Mouse (Mus musculus) intestine, postnatal 0 days (tissue): ENCODE data around the gene Rai1. TPM values are rescaled to one million over a fixed set of nuclear protein-coding genes. Genes with fewer than 3 reads are reported as not detected.

Source experiments
- ATAC-seq: fragments of 200-750 bp; cut with Nextera tagmentation; 2 replicates; pipeline ENCODE4 v1.8.0; 2017; ENCODE audit warnings: mild to moderate bottlenecking, moderate TSS enrichment, moderate library complexity
- H3K27ac ChIP-seq: fragments of 300-500 bp; sonication (generic); 2 replicates; pipeline ENCODE4 v1.5.1; 2014; ENCODE audit warnings: mild to moderate bottlenecking, low read depth, low read length, moderate library complexity
- H3K27me3 ChIP-seq: fragments of 300-500 bp; sonication (generic); replicated peaks from 2 replicates; pipeline ENCODE4 v1.6.1; 2014; ENCODE audit warnings: low read length, mixed read lengths; ENCODE audit not compliant: control insufficient read depth, insufficient read depth
- H3K36me3 ChIP-seq: fragments of 300-500 bp; sonication (generic); 2 replicates; pipeline ENCODE4 v1.6.1; 2014; ENCODE audit warnings: mild to moderate bottlenecking, moderate library complexity; ENCODE audit not compliant: control insufficient read depth, insufficient read depth
- H3K4me1 ChIP-seq: fragments of 300-500 bp; sonication (generic); replicated peaks from 2 replicates; pipeline ENCODE4 v1.6.1; 2014; ENCODE audit warnings: antibody characterized with exemption, low read length, mixed read lengths; ENCODE audit not compliant: control insufficient read depth, insufficient read depth
- H3K4me2 ChIP-seq: fragments of 300-500 bp; sonication (generic); replicated peaks from 2 replicates; pipeline ENCODE4 v1.6.1; 2014; ENCODE audit warnings: low read depth, mild to moderate bottlenecking, moderate library complexity
- H3K4me3 ChIP-seq: fragments of 300-500 bp; sonication (generic); 2 replicates; pipeline ENCODE4 v1.5.1; 2014; ENCODE audit warnings: low read depth, low read length
- H3K9ac ChIP-seq: fragments of 300-500 bp; sonication (generic); 2 replicates; pipeline ENCODE4 v1.6.1; 2014; ENCODE audit warnings: mild to moderate bottlenecking, low read depth, low read length
- H3K9me3 ChIP-seq: fragments of 300-500 bp; sonication (generic); 2 replicates; pipeline ENCODE4 v1.6.1; 2016; ENCODE audit warnings: mixed run types; ENCODE audit not compliant: control insufficient read depth
- CTCF ChIP-seq: sonication (generic); IDR thresholded peaks from 2 replicates; pipeline ENCODE4 v1.5.1; 2016; ENCODE audit warnings: low read depth, mild to moderate bottlenecking, control low read depth, antibody characterized with exemption, moderate library complexity
- WGBS: fragments of 180-500 bp; shearing (Covaris S2); extraction: QIAGEN DNeasy Blood & Tissue Kit; methylation state at CpG from one replicate; pipeline ENCODE4 v1.1.7; 2014; 5-methylcytosine and 5-hydroxymethylcytosine counted together
- polyA plus RNA-seq: library from polyadenylated mRNA; unstranded; fragments of >200 nt; fragmentation: Nextera tagmentation; extraction: Ambion mirVana; gene quantifications from 2 replicates; pipeline ENCODE4 v1.2.1, GENCODE M21; 2015

The Rai1 gene
- polyA plus RNA-seq, 1 experiment from 2014 or later = 10.1 TPM

DNA sequence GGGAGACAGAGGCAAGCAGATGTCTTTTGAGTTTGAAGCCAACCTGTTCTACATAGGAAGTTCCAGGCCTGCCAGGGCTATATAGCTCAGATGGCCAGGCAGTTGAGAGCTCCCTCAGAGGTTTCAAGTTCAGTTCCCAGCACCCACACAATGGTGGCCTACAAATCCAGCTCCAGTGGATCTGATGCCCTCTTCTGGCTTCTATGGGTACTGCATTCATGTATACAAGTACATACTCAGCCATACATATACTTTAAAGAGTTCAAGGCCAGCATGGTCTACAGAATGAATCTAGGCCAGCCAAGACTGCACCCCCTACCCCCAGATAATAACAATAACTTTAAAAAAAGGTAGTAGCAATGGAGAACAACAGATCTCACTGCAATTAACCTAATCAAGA, 90.3 kb downstream of the Rai1 start:
- no peak overlapping the region for H3K27ac ChIP-seq
- no peak overlapping the region for H3K9ac ChIP-seq
- H3K9me3 ChIP-seq = peaks cover 4% of the 10 kb centered on the region; the same call in 1 of the 2 replicates
- no peak for ATAC-seq
- 0 out of 2 replicates have a peak, but pooled peaks cover 2% of the 10 kb centered on the region for H3K4me1 ChIP-seq
- H3K4me3 ChIP-seq = no peak overlapping the region
- peaks cover 67% of the 10 kb centered on the region for H3K36me3 ChIP-seq
- H3K27me3 ChIP-seq = no peaks in the 10 kb centered on the region
- TF ChIP-seq CTCF = peak; percentile 72
- no peak overlapping the region for H3K4me2 ChIP-seq

DNA sequence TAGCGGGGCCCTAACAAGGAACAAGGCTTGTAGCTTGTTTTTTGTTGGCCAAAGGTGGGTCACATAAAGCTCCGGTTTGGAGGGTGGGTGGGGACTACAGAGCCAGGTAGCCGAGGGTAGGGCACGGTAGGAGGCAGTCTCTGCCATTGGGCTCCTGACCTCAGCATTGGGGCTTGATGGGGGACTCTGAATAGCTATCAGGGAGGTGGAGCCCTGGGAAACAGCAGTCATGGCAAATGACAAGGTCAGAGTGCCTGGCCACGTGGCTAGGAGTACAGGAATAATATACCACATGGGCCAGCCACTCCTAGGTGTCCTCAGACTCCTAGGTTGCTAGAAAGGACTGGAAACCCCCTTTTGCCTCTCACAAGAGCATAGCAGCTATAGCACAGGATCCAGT, 91.5 kb downstream of the Rai1 start:
- TF ChIP-seq CTCF = 0 out of 2 replicates have a peak, but pooled peaks have one; percentile 9
- H3K9ac ChIP-seq = no peak overlapping the region
- peak; percentile 33; the same call in 1 of the 2 replicates for ATAC-seq
- 43% methylated on average over 5 of the region's 5 CpGs for WGBS
- H3K4me3 ChIP-seq = no peak overlapping the region
- H3K4me2 ChIP-seq = no peak overlapping the region
- peaks cover 4% of the 10 kb centered on the region; the same call in 1 of the 2 replicates for H3K9me3 ChIP-seq
- 0 out of 2 replicates have a peak, but pooled peaks cover 2% of the 10 kb centered on the region for H3K4me1 ChIP-seq
- H3K27ac ChIP-seq = peak overlapping the region; percentile 46
- H3K36me3 ChIP-seq = peaks cover 67% of the 10 kb centered on the region
- no peaks in the 10 kb centered on the region for H3K27me3 ChIP-seq

DNA sequence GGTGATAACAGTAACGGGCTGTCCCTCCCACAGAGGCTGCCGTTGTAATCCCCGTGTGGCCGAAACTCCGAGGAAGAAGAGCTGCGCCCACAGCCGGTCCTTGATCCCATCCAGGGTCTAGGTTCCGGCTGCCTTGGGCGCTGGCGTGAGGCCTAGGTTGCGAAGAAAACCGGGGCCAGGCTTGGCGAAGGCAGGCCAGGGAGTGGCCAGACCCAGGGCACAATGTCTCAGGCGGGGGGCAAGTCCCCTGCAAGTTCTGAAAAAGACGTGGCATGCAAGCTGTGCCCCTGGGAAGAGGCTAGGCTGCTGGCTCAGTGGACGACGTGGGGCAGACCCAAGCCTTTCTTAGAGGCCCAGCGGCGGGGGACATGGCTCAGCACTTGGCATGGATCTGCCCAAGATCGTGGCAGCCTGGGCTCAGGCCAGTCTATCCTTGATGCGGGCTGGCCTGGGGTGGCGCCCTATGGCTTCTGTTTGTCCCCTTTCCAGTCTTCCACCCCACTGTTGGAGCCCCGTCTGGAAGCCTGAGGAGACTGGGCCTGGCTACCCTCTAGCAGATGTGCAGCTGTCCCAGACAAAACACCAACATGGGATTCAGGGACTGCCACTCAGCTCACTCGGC, 93.3 kb downstream of the Rai1 start:
- H3K4me2 ChIP-seq = no peak overlapping the region
- peaks cover 83% of the 10 kb centered on the region for H3K36me3 ChIP-seq
- H3K27me3 ChIP-seq = no peaks in the 10 kb centered on the region
- no peak for TF ChIP-seq CTCF
- H3K27ac ChIP-seq = no peak overlapping the region
- peaks cover 4% of the 10 kb centered on the region; the same call in 1 of the 2 replicates for H3K9me3 ChIP-seq
- 0 out of 2 replicates have a peak, but pooled peaks cover 2% of the 10 kb centered on the region for H3K4me1 ChIP-seq
- no peak for ATAC-seq
- no peak overlapping the region for H3K4me3 ChIP-seq
- H3K9ac ChIP-seq = no peak overlapping the region
- 72% methylated on average over 24 of the region's 24 CpGs for WGBS

DNA sequence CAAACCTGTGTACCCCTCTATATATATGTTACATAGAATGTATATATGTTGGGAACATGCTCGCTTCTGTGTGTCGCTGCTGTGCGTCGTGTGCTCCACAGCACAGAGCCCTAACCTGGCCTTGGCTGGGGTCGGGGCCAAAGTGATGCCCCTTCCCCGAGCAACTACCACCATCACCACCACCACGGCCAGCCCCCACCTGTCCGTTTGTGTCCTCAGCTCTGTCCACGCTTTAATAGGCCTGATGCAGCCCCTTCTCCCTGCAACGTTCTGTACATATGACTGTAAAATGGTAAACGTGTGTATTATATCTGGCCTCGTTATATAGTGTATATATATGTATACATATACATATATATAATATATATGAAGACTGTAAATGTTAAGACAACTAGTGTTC, 93.8 kb downstream of the Rai1 start:
- 85% methylated on average over 12 of the region's 12 CpGs for WGBS
- no peak overlapping the region for H3K4me3 ChIP-seq
- H3K4me2 ChIP-seq = no peak overlapping the region
- H3K27me3 ChIP-seq = no peaks in the 10 kb centered on the region
- H3K4me1 ChIP-seq = 0 out of 2 replicates have a peak, but pooled peaks cover 2% of the 10 kb centered on the region
- no peak for TF ChIP-seq CTCF
- no peak overlapping the region for H3K27ac ChIP-seq
- no peak overlapping the region for H3K9ac ChIP-seq
- peaks cover 84% of the 10 kb centered on the region for H3K36me3 ChIP-seq
- H3K9me3 ChIP-seq = peaks cover 4% of the 10 kb centered on the region; the same call in 1 of the 2 replicates
- ATAC-seq = no peak

DNA sequence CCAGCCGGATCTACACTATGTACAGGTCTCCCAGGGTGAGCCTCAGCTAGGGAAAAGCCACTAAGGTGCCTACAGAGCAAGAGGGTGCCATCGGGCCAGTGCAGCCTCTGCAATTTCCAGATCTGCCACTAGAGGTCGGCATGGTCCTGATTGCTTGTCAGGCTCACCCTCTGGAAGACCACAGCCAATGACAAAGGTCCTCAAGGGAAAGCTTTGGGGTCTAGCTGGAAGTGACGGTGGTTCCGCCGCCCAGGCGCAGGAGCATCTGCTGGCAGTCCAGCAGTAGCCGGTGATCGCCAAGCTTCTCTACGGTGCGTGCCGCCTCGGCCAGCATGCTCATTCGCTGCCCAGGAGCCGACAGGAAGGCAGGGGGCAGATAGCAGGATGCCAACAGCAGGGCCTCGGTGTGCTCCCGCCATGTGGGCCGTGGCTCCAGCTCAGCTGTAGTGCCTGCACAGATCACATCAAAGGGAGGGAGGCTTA, 94.9 kb downstream of the Rai1 start:
- H3K27ac ChIP-seq = peak overlapping the region; percentile 50; the same call in 1 of the 2 replicates

DNA sequence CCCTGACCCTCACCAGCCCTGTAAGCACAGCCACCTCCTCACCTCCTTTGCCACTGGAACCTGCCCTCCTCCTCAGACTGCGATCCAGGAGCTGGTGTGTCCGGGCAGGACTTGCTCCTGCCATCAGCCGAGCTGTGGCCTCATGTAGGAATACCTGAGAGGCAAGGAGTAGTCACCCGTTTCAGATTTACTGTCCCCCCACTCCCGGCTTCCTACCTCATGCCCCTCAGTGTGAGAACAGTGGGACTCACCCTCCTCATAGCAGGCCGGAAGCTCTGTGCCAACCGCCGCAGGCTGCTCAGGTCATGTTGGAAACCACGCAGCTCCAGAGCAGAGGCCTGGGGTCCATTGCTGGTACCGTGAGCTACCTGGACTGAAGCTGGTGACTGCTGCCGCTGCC, 95.6 kb downstream of the Rai1 start:
- 80% methylated on average over 11 of the region's 11 CpGs for WGBS
- Histone ChIP-seq H3K9me3 (no peaks in the 10 kb centered on the region), H3K4me1 (0 out of 2 replicates have a peak, but pooled peaks cover 2% of the 10 kb centered on the region), H3K4me3 (no peak overlapping the region), H3K27ac (peak overlapping the region; percentile 60; the same call in 1 of the 2 replicates), H3K9ac (no peak overlapping the region), H3K4me2 (no peak overlapping the region), H3K36me3 (peaks cover 84% of the 10 kb centered on the region), H3K27me3 (no peaks in the 10 kb centered on the region)
- ATAC-seq = no peak
- no peak for TF ChIP-seq CTCF

More for the DNA sequence above, 94.9 kb downstream of the Rai1 start:
- Histone ChIP-seq H3K9me3 (peaks cover 3% of the 10 kb centered on the region; the same call in 1 of the 2 replicates), H3K4me2 (no peak overlapping the region), H3K9ac (no peak overlapping the region), H3K27me3 (no peaks in the 10 kb centered on the region), H3K36me3 (peaks cover 84% of the 10 kb centered on the region), H3K4me3 (no peak overlapping the region), H3K4me1 (0 out of 2 replicates have a peak, but pooled peaks cover 2% of the 10 kb centered on the region)
- ATAC-seq = peak; percentile 31
- 26% methylated on average over 18 of the region's 18 CpGs for WGBS
- peak; percentile 98 for TF ChIP-seq CTCF
